Mouse (Mus musculus) adrenal gland, adult 8-10 months (tissue): ENCODE results near the gene Nup210l. TPM values are rescaled to one million over a fixed set of nuclear protein-coding genes. Genes with fewer than 3 reads are reported as not detected.

Experiments used
- DNase-seq: peaks from one replicate; pipeline ENCODE4 v3.0.0; 2022
- total RNA-seq, 4 experiments: library from RNA; stranded (reverse); gene quantifications; 2 replicates each; pipeline ENCODE4 v1.2.4; 2022

The Nup210l gene
- total RNA-seq, 4 experiments from 2014 or later = 0.35 to 1.1 (median 0.54) TPM

DNA sequence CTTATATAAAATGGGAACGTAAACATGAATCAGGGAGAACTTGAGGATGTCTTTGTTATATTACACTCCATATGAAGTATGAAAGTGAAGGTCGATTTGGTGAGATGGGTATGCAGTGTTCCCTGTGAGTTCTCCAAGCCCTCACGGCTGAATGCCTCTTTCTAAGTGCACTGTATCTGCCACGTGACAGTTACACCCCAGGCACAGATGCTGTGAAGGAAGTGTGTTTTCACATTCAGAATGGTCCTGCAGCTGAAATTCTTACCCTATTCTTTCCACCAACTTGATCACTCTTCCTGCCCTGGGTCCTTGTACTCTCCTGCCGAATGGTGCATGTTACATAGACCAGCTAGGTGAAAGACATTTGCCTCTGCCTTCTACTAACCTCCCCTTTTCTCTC is 6.0 kb upstream of the Nup210l start:
- no peak for DNase-seq

DNA sequence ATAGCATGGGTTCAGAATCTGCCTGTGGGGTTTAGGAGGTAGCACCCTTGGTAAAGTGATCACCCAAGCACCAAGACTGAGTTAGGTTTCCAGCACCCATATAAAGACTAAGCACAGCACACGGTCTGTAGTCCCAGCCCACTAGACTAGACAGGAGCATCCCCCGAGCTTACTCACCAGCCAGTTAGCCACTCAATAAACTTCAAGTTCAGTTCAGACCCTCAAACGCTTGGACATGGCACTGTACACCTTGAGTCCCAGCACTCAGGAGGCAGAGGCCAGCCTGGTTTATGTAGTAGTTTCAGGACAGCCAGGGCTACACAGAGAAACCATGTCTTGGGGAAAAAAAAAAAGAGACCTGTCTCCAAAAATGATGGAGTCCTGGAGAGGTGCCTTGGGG is 2.9 kb upstream of the Nup210l start:
- no peak for DNase-seq

DNA sequence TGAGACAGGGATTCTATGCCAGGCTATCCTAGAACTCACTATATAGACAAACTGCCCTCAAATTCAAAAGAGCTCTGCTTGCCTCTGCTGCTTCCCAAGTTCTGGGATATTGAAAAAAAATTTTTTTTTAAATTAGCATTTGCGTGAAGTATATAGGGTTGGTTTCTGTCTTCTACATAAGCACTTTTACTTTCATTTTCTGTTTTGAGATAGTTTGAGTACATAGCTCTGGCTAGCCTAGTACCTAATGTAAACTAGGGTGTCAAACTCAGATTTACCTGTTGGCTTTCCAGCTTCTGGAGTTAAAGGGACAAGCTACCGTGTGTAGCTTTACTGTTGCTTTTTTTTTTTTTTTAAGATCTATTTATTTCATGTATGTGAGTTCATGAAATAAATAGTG is 2.3 kb upstream of the Nup210l start:
- DNase-seq = no peak

DNA sequence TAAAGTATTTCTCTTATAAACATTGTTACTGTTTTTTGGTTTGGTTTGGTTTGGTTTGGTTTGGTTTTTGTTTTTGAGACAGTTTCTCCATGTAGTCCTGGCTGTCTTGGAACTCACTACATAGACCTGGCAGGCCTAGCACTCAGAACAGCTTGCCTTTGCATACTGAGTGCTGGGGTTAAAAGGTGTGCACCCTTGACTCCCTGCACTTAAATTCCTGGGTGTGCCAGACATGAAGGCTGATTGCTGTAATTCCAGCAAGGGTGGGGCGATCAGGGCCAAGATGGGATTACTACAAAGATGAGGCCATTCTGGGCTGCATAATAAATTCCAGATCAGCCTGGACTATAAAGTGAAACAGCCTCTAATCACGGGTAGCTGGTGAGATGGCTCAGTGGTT is 1.7 kb upstream of the Nup210l start:
- DNase-seq = no peak

DNA sequence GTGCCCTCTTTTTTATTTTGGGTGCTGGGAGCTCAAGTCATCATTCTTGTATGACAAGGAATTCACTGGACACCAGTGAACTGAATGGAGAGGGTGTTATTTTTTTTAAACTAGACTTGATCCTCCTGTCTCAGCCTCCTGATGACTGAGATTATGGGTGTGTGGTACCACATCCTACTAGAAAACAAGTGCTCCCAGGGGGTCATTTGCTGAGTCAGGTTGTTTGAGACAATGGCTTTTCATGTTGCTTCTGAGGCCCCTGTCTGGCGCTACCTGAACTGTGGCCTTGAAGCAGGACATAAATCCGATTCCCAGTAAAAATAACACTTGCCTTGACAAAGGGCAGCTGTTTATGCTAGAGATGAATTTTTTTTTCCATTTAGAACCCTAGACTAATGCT is 756 bp upstream of the Nup210l start:
- DNase-seq = no peak

DNA sequence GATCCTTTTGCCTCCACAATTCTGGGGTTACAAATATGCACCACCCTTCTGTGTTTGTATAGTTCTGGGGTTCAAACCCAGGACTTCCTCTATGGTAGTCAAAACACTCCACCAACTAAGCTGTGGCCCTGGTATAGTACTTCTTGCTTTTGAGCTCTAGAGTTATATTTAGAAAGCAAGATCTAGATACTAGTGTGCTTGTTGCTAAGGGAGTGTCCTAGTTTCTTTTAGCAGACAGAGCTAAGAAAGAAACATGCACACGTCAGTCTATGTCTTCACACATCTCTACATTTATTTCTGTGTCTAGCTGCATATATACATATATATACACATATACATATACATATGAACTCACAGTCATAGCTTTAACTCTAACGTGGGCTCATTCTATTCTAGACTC is 7.8 kb downstream of the Nup210l start:
- DNase-seq = no peak

DNA sequence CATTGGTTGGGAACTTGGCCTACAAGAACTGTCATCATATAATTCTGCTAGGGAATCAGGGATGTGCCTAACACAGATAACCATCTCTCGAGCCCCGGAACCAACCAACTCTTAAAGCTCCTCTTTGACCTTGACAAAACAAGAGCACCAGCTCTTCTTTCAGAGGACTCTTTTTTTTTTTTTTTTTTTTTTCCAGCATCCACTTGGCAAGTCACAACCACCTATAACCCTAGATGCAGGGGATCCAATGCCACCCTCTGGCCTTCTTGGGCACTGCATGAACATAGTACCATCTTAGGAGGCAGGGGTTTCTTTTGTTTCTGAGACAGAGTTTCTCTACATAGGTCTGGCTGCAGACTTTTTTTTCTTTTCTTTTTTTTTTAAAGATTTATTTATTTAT is 10.4 kb downstream of the Nup210l start:
- DNase-seq = no peak

DNA sequence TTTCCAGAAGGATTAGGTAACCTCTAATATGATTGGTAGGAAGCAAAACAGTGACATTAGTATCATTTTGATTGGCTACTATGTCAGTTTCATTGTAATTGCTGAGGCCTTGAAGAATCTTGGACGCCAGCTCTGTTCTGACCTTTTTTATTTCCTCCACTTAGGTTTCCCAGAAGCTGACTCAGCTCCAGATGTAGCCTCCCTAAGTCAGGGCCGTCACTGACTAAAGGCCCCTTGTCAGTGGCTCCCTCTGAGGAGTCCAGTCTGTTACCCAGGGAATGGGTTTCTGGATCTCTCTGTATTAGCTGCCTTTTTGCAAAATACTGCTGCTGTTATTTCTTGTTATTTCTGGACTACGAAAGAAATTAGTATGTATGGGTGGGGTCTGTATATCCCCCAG is 11.6 kb downstream of the Nup210l start:
- DNase-seq = peak; percentile 66

DNA sequence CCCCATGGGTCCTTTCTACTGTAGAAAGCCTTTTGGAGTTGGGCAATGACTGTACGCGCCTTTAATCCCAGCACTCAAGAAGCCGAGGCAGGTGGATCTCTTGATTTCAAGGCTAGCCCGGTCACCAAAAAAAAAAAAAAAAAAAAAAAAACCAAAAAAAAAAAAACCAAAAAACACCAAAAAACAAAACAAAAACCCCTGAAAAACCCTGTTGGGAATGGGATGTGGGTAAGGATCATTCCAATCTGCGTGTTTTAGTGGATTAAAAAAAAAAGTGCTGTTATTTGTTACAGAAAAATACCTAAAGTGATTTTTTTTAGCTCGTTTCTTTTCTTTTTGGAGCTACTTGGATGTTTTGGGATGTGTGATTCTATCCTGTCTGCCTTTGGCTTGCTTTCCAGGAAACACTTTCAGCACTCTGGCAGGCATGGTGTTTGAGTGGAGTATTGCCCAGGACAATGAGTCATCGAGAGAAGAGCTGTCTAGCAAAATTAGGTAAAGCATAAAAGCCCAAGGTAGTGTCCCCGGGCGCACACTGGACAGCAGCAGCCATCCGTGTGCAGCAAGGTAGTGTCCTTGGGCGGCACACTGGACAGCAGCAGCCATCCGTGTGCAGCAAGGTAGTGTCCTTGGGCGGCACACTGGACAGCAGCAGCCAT is 14.3 kb downstream of the Nup210l start:
- peak; percentile 73 for DNase-seq

DNA sequence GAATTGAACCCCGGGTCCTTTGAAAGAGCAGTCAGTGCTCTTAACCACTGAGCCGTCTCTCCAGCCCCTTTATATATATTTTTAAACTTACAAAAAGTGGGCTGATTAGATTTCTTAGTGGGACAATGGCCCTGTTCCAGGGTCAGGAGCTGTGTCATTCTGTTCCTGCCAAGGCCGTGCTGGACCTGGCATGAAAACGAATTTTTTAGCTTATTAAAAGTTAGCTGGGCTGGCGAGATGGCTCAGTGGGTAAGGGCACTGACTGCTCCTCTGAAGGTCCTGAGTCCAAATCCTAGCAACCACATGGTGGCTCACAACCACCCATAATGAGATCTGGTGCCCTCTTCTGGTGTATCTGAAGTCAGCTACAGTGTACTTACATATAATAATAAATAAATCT is 18.1 kb downstream of the Nup210l start:
- DNase-seq = peak; percentile 73

DNA sequence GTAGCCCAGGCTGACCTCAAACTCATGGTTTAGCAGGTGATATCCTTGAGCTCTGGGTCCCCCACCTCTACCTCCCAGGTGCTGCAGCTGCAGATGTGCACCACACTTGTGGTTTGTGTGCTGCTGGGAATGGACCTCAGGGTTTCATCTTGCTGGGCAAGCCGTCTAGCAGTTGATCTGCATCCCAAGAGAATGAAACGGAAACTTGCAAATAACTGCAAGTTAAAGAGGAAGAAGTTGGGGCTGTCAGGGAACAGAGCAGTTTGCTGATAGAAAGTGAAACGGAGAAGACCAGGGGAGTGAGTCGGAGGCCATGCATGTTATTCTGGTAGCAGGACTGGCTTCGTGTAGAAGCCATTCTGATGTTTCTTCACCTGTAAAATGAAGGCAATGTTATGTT is 21.8 kb downstream of the Nup210l start:
- DNase-seq = no peak

DNA sequence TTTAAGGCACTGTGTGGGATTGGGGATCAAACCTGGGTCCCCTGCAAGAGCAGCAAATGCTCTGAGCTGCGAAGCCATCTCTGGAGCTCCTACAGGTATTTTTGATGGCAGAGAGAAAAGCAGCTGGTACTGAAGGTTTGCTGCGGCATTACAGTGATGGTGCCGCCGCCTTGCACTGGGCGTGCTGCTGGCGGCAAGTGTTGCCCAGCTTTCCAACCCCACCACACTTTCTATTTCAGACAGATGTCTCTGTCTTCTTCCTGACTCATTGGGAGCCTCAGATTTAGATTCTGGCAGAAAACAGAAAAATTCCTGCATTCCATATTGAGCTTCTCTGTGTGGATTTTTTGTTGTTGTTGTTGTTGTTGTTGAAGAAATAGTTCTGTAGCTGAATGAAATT is 23.9 kb downstream of the Nup210l start:
- DNase-seq = no peak

DNA sequence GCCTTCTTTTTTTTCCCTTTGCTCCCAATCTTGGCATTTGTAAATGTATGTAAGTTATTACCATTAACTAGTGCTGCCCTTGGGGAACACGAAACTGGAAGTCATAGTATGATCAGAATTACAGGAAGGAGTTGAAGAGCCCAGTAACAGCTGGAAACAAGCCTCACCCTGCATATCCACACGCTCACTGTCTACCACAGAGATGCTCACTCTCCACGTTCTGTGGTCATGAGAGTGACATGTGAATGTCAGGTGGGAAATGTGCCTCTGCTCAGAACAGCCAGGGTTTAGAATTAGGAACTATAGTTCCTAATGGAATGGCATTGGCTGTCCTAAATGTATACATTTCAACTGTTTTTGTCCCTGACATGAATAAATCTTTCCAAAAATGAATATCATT is 28.8 kb downstream of the Nup210l start:
- no peak for DNase-seq

DNA sequence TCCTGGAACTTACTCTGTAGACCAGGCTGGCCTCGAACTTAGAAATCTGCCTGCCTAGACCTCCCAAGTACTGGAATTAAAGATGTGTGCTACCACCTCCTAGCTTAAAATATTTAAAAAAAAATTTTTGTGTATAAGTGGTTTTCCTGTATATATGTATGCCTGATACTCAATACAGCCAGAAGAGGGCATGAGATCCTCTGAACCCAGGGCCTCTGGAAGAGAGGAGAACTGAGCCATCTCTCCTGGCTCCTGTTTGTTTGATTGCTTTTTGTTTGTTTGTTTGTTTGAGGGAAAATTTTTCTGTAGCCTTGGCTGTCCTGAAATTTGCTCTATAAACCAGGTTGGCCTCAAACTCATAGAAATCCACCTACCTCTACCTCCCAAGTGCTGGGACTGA is 29.4 kb downstream of the Nup210l start:
- no peak for DNase-seq

DNA sequence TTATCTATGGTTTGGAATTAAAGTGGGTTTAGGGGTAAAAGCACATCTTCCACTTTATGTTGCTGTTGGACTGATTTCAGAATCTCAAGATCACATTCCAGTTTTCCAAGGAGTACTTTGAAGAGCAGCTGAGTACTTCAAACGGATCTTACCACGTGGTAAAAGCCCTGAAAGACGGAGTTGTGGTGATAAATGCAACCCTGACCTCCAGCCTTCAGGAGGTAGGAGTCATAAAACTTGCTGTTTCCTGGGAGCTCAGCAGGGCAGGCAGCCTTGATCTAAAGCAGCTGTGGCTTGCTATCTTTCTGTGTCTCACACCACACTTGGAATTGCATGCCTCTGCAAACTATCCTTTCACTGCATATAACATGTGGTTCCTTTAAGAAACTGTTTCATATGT is 30.6 kb downstream of the Nup210l start:
- DNase-seq = peak; percentile 74

DNA sequence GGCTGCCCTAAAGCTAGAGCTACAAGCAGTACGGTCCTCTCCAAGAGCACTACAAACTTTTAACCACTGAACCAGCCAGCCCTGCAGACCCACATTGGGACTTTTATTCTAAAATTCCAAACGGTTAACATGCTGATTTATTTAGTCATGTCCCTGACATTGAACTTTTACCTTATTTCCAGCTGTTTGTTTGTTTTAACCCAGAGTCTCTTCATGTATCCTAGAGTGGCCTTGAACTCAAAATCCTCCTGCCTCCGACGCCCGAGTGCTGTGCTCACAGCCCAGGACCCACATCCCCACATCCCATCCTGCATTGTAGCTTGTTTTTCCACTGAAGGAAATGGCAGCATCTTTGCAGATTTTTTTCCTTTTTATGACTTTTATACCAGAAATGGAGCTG is 31.1 kb downstream of the Nup210l start:
- DNase-seq = no peak

DNA sequence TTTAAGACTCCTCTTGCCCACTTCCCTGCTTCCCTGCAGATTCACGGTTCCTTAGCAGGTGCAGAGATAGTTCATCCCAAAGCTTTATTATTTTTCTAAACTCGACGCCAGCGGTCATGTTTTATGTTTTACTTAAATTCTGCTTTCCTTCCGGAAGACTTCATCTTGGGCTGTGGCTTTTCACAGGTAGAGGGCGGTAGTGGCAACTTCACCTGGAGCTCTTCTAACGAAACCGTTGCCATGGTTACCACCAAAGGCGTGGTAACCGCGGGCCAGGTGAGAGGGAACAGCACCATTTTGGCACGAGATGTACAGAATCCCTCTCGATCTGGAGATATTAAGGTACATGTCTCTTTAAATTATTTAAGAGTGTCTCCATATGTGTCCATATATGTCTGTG is 32.7 kb downstream of the Nup210l start:
- no peak for DNase-seq

DNA sequence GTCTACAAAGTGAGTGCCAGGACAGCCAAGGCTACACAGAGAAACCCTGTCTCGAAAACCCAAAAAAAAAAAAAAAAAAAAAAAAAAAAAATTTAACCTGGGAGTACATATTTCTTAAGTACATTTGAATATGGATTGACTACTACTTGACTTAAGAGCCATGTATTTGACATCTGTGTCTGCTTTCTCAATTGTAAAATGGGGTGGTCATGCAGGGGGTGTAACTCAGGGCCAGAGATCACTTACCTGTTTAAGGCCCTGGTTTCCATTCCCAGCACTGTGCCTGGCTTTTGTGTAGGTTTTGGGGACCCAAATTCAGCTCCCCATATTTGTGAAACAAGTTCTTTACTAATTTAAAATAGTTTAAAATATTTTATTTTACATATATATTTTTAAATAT is 33.7 kb downstream of the Nup210l start:
- DNase-seq = no peak

DNA sequence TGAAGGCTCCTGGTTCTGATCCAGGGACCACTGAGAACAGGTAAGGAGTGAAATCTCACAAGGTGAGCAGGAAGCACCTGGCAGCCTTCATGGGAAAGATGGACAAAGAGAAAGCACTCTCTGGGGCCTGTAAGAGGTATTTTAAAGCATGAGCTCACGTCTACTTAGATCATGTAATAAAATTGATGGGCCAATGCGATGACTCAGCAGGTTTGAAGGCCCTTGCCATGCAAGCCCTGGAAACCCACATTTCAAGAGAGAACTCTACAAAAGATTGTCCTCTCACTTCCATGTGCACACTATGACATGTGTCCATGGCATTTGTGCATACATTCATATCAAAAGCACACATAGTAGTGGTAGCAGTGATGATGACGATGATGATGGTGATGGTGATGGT is 36.0 kb downstream of the Nup210l start:
- peak; percentile 55 for DNase-seq

DNA sequence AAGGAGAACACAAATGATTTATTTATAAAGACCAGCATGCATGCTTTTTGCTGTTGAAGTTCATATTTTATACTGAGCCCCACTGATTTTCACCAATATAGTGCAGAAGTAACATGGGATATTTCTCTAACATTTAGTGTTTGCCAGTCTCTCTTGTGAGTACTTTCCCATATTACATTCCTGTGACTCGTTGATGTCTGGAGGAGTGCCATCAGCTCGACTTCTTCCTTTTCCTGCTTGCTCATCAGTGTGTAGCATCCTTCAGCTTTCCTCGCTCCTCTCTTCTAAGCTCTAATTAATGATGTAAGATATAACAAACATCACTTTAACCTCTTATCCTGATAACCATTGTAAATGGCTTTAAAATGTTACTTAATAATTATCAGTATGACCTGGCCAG is 41.5 kb downstream of the Nup210l start:
- DNase-seq = no peak

DNA sequence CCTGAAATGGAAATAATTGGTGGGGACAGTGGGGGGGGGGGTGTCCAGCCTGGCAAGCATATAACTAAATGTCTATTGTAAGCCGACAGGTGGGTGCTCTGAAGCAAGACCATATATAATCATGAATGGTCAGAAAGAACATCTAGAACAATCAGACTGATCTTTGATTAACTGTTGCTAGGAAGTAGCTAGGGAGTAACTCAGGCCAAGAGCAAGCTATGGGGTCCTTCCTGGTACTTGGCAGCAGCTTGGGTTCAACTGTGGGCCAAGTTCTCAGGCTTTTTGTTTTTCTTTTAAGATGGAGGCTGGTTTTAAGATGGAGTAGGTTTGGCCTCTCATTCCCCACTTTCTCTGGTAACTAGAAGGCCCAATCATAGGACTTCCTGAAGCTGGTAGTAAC is 42.7 kb downstream of the Nup210l start:
- DNase-seq = no peak

DNA sequence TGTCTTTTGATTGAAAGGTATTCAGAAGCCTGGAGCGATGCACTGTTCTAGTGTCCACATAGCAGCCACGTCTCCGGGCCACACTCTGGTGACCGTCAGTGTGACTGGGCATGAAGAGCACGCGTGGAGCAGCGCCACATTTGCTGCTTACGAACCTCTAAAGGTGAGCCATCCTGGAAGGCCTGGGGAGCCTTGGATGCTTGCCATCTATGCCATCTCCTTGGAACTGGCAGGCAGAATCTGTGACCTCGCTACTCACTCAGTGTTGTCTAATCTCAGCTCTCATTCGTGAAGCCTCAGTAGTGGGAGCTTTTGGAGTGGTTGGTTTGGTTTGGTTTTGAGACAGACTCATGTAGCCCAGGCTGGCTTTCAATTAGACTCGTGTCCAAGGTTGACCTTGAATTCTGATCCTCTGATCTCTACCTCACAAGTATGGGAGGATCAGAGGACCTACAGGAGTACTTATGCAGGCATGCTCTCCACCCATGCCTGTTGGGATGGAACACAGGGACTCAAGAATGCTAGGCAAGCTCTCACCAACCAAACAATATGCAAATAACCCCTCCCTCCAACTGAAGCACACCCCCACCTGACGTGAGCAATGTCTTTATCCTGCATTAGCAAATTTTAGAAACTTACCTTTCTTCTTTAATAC is 47.3 kb downstream of the Nup210l start:
- peak; percentile 42 for DNase-seq

DNA sequence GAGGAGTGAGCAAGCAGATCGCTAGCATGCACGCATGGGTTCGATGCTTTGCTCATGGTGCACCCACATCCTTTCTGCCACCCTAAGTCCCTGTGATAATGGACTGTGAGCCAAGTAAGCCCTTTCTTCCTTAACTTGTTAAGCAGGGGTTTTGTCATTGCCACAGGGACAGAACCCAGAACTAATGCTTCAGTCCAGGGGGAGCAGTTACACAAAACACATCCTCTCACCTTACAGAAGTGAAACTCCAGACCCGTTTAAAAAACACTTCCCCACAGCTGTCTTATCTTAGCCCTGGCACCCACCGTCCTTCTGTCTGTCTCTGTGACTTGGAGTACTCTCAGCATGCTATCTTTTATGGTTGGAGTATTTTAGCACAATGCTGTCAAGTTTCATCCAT is 52.1 kb downstream of the Nup210l start:
- DNase-seq = no peak

DNA sequence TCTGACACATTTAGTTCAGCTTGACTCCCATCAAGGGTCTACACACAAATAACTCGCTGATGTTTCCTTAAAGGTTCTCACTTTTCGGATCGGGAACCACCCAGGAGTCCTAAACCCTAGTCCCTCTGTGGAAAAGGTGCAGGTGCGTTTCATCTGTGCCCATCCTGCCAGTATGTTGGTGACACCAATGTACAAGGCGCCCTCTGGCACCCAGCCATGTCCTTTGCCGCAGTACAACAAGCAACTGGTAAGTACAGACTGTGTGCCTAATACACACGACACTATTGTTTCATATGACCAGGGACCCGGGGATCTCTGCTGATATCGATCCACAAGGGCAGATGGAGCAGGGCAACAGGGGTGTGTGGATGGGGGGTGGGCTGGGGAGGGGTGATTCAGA is 55.8 kb downstream of the Nup210l start:
- DNase-seq = no peak

DNA sequence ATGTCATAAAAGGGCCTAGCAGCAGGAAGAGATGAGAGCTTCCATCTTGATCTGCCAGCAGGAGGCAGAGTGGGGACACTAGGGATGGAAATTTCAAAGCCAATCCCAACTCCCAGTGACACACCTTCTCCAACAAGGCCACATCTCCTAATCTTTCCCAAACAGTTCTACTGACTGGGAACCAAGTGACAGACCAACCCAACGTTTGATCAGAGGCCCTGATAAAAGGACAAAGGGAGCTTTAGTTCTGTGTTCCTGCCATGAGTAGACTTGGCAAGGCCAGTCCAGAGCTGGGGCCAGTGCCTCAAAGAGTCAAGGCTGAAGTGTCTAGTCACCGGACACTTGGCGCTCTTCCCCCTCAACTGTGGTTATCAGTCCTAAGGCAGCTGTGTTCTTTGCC is 57.6 kb downstream of the Nup210l start:
- peak; percentile 75 for DNase-seq
